Mouse (Mus musculus): ENCODE measurements around the gene Ces3a.
"Not testable (repeated sequence)": the region's sequence is repeated elsewhere in the genome, so short reads cannot be mapped to it uniquely, and the experiment has no call there.

Ces3a gene

GRCm38 (mm10) chr8:105093992-105094391, 45.6 kb downstream of the Ces3a start:
- DNase-seq (ENCODE audit: low spot score) = no peak

GRCm38 (mm10) chr8:105102101-105102785, 53.8 kb downstream of the Ces3a start:
- not testable (repeated sequence) for DNase-seq (ENCODE audit: low spot score)

GRCm38 (mm10) chr8:105103701-105104100, 55.3 kb downstream of the Ces3a start:
- not testable (repeated sequence) for DNase-seq (ENCODE audit: low spot score)

GRCm38 (mm10) chr8:105104220-105104619, 55.8 kb downstream of the Ces3a start:
- DNase-seq (ENCODE audit: low spot score) = no peak
